Mouse (Mus musculus) monocyte, adult 2 months (primary cell): ENCODE measurements around the gene Kirrel.

Source experiments
- DNase-seq, 2 experiments: peaks; one replicate each; pipeline ENCODE4 v3.0.0; 2022; ENCODE audit warnings: low spot score in 2 of 2, low read depth in 1 of 2

Kirrel gene

DNA sequence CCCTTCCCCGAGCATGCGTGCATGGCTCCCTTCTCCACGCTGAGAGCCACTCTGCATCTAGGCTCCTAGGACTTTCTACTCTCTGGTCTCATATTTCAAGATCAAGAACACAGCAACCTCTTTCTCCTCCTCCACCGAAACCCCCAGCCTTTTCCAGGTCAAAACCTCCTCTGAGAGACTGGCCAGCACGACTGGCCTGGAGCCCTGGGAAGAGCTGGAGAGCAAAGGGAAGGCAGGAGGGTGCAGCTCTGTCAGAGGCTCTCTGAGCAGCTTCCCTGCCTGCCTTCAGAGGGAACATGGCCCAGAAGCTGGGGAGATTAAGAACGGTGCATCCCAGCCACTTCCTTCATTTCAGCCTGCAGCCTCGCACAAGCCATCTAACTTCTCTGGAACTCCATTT, 5.8 kb downstream of the Kirrel start:
- DNase-seq = no peak

DNA sequence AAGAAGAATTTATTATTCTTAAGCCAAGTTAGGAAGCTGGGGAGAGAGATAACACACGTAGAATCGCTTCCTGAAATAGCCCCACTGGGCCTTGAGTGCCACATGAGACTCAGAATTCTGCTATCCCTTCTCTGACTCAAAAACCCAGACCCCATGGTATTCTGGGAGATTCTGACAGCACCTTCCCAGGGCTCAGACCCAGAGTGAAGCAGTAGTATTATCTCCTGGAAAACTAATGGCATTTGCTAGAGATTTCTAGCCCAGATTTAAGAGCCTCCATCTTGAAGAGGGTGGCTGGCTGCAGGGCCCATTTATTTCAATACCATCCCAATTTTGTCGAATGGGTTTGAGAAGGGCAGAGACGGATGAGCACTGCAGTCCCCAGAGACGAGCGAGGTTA, 6.9 kb downstream of the Kirrel start:
- no peak for DNase-seq

DNA sequence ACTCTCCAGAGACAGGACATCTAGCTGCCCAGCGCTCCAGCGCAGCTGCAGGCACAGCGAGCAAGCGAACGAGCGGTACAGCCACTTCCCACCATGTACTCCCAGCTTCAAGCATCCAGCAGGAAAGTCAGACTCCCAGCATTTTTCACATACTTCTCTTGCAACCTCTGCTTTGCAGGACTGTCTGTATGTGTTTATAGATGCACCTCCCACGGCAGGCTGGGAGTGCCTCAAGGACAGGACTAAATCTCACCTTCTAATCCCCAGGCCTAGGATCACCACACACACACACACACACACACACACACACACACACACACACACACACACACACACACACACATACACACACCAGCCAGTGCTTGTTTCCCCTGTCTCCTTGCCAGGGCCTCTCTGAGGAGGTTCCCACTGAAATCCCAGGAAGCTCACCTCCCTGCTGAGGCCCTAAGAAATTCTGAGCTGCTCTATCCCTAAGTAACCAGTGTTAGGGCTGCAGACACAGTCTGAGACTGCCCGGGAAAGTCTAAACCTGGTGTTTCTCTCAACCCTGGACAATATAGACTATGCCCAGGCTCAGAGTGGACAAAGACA, 9.2 kb downstream of the Kirrel start:
- no peak for DNase-seq

DNA sequence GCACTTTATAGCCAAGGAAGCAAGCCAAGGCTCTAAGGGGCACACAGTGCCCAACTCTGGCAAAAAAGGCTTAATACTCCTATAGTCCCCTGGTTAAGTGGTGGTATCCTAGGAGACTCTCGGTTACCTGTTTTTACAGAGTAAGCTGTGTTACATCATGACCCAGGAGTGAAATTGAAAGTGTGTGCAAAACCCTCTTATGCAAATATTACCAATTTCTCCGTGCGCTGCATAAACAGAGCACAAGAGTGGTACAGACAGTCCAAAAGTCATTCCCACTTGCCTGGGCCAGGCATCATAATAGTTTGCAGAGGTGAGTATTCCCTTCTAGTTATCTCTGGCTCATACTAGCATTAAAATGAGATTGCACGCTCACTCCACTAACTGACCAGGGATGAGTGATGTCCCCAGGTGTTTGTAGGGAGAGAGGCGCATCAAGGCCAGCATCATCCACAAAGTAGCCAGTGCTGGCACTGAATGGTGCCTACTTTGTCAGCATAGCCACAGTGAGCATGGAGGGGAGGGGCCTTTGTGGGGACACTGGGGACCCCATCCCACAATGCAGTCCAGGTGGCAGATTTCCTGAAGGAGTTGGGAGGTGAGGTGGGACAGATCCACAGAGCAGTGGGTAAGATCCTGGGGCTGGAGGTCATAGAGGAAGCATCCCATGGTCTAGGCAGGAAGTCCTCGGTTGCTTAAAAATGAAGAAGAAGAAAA, 10.3 kb downstream of the Kirrel start:
- no peak for DNase-seq

GRCm38 (mm10) chr3:87163116-87163515, 11.4 kb downstream of the Kirrel start:
- DNase-seq = no peak

GRCm38 (mm10) chr3:87162380-87162779, 12.2 kb downstream of the Kirrel start:
- no peak for DNase-seq

DNA sequence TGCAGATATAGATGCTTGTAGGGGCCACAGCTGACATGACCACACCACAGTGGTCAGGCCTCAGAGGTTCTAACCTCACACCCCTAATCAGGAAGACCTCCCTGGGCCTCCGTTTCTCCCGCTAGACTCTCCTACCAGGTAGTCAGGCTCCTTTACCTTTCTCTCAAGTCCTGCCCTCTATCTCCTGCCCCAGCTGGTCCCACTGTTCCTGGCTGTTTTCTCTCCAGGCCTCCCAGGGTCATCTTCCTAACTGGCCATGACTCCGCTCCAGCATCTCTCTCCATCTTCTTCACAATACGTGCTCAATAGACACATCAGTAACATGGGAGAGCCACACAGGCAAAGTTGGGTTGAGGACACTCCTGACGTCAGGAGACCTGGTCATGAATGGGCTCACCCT, 12.9 kb downstream of the Kirrel start:
- DNase-seq = no peak

DNA sequence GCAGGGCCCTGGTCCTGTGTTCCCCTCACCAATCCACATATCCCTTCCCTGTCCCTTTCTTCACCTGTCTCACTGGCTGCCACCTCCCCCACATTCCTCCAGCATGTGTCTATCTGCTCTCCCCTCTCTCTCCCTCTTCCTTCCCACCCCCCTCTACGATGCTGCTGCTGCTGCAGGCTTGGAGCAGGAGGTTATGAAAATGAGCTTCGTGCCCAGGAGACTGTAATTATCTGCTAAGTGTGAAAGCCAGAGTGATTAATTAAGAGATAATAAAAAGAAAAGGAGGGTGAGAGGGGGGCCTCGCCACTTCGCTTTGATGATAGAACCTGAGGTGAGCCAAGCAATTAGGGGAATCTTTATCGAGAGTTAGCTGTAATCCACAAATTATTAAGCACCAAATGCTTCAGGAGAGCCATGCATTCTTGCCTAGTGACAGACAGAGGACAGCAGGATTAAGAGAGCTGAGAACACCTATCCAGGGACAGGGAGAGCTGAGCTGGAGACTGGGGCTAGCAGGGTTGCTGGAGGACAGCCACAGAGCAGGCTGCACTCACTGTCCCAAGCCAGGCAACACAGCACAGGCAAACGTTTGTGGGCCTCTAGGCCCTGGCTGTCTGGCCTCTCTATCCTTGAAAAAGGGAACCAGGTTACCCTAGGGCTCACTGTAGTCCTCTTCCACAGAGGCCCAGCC, 13.6 kb downstream of the Kirrel start:
- no peak for DNase-seq

DNA sequence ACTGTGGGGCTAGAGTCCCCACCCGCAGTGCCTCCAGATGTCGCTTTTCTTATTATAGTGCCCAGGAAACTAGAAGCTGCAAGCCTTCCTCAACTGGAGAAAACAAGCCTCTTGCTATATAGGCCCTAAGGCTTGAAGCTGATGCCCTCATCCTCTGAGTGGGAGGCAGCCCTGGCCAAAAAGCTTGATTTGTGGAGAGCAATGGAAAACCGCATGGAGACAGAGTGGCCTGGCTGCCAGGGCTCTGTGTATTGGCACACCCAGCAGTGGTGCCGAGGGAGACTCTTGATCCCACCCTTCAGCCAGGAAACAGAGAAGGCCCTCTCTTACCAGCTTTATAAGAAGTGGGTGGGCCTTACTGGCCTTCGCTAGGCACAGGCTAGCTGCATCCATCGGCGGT, 15.4 kb downstream of the Kirrel start:
- DNase-seq = no peak

GRCm38 (mm10) chr3:87157767-87158291, 16.7 kb downstream of the Kirrel start:
- DNase-seq = no peak

GRCm38 (mm10) chr3:87157297-87157696, 17.2 kb downstream of the Kirrel start:
- no peak for DNase-seq

DNA sequence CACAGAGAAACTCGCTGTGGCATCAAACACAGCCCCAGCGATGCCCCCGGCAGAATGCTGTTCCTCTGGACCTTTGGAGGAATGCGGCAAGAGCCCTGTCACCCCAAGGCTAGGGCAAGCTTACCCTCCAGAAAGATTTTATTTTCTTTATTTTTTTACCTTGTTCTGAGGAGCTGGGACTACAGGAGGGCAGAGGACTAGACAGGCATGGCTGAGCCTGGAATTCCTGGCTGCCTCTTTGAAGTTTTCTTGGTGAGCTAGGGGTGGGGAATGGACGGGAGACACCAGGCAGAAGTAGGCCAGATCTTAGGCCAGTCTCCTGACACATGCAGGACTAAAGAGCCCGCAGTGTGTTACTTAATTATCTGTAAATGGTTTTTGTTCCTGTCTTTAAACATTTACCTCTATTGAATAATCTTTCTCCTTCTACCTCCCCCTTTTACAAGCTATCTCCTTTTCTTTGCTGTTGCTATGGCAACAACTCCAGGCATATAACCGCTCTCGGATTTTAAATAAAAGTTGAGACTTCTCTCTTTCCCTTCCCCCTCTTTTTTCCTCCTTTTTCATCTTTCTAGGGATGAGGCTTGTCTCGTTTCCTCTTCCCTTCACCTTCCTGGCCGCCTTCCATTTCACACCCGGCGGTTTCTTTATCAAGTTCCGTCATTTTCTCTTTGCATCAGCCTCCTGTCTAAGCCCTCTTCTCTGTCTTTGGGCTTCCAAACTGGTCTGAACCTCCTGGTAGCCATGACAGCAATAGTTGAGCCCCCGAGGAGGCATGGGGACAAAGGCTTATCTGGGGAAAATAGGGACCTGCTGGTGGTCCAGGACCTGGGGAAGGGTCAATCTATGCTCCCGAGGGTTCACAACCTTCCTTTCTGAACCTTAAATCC, 19.9 kb downstream of the Kirrel start:
- no peak for DNase-seq

DNA sequence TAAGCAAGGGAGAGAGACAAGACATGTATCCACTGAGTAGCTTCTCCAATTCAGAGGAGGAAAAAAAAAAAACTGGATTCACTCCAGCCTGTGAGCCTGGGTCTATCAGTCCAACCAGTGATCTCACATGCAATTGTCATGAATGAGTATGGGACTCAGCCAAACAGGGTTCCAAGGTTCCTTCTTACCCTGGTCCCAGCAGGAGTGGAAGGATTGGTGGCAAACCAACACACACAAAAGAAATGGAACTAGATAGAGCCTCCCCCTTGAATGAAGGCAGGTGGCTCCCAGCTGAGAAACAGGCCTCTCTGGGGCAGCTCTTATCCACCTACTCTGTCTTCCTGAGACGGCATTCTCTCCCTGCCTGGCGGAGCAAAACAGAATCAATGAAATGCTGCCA, 21.5 kb downstream of the Kirrel start:
- no peak for DNase-seq

DNA sequence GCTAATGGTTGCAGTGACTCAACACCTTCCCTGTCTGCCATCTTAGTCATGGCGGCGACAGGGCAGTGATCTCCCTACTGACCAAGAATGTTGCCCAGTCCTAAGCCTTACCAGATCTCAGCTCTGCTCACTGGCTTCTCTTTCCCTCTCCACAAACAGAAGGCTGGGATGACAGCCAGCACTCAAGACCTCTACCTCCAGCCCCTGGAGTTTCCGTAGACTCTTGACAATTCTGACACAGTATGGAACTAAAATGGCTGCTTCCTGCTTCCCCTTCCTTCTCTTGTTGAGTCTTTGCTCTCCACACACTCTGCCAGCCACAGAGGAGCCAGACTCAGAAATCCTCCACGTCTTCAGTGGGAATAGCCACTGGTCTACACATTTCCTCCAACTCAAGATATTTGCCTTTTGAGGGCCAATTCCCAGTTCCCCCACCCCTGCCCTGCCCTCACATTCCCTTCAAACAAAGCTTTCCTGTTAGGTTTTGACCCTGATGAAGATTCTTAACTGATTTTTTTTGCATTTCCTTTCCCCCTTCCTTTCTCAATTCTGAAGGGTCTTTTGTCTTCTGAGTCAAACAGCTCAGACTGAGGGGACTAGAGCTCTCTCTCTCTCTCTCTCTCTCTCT, 22.3 kb downstream of the Kirrel start:
- no peak for DNase-seq

DNA sequence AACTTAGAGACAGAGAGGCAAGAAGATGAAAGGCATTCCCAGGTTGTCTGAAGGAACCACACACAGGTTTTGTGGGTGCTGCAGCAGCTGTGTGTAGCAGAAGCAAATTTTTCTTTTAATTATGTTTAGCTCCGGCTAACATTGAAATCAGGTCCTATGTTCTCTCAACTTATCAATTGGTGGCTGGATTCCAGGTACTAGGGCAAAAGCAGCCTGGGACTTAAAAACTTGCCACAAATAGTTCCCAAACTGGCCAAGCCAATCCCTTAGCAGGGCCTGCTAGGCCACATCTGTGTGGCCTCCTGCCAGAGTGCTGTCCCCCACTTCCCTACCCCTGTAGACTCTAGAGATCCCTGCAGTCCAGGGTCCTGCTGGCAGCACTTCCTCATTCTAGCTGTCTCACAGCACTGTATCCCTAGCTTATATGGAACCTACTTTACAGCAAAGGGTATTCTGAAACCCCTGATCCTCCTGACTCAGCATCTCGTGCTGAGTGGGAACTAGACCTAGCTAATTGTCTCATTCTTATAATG, 23.2 kb downstream of the Kirrel start:
- DNase-seq = no peak

- no peak for DNase-seq
Measured at GRCm38 (mm10) chr3:87150689-87151244, 23.8 kb downstream of the Kirrel start.

DNA sequence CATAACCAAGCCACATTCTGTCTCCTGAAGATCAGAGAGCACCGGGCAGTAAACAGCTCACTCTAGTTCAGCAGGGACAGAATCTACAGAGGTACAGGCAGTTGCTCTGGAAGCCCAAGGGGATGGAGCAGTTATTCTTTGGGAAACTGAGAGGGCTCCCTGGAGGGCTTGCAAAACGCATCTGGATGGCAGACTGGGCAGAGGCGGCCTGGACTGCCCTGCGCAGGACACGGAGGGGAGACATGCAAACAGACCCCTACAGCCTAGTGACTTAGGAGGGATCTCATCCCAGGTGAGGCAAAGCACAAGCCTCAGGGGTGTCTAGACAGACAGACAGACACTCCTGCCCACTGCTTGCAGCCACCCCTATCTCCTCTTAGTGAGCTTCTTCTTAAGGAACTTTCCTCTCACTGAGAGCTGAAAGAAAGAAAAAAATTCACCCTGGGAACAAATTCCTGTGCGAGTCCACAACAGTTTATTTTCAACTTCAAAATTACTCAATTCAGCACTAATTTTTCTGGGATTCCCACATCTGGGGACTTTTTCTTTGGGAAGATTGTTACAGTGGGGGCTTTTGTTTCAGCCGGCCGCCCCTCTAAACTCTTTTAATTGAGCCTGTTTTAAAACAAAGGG, 24.4 kb downstream of the Kirrel start:
- no peak for DNase-seq

DNA sequence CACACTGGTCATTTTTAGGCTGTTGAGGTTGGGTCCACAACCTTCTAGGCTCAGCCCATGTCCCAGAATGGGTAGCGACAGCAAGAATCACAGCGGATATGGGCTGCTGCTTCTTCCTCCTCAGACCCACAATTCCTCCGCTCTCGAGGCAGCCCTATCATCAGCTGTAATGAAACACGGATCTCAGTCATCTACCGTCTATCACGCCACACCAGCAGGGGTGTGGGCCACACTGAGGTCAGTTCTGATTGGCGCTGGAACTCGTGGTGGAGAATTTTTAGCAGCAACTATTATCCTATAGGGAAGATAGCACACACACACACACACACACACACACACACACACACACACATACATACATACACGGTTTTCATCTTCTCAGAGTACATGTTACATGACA, 25.1 kb downstream of the Kirrel start:
- DNase-seq = no peak

GRCm38 (mm10) chr3:87144476-87145240, 29.9 kb downstream of the Kirrel start:
- no peak for DNase-seq
